Mouse (Mus musculus): Measurements from ENCODE around the gene Rgl3.

Rgl3 gene

DNA sequence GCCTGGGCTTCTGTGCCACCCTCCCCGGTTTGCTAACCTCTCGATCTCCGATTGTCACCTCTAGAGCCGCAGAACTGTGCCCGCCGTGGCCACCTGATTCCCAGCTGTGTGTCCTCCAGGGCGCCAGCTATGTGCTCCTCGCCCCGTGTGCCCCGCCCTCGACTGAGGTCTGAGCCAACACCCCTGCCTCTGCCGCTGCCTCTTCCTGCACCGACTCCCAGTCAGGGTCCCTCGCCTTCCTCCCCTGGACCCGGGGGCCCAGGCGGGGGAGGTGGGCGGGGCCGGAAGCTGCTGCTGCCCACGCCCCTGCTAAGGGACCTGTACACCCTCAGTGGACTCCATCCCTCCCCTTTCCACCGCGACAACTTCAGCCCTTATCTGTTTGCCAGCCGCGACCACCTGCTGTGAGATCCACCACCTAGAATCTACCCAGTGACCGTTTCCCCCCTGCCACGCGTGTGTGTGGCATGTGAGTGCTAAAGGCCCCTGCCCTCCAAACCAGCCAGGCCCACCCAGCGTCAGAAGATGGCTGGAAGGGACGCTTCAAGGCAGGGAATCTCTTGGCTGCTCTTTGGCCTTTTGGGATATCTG, 41.6 kb downstream of the Rgl3 start:
- DNase-seq (ENCODE audit: low spot score), result no peak

DNA sequence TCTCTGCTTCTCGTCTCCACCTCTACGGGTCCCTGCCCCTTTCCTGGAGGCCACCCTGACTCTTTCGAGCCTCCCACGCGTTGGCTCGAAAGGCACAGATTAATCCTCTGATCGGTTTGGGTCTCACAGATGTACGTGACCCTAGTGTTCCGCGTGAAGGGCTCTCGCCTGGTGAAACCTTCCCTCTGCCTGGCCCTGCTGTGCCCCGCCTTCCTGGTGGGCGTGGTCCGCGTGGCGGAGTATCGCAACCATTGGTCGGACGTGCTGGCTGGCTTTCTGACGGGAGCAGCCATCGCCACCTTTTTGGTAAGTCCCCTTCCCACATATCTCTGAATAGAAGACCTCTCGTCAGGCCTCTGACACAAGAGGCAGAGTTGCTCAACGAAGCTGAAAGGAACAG, 45.0 kb downstream of the Rgl3 start:
- DNase-seq (ENCODE audit: low spot score), result no peak

DNA sequence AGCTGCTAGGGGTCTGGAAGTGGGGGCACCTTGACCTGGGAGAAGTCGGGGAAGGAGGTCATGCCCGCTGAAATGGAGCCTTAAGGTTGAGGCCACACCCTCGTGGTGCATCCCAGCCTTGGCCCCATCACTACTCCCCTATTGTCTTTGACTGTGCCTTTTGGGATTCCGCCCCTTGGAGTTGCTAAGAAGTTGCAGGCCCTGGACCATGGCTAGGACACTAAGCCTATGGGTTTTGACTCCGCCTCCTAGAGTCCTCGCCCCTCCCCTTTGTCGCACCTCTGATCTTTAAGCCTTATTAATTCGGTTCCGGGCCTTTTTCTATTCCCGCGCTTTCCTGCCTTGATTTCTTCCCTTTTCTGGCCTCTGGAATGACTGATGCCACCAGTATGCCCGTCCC, 45.6 kb downstream of the Rgl3 start:
- DNase-seq (ENCODE audit: low spot score), result no peak

DNA sequence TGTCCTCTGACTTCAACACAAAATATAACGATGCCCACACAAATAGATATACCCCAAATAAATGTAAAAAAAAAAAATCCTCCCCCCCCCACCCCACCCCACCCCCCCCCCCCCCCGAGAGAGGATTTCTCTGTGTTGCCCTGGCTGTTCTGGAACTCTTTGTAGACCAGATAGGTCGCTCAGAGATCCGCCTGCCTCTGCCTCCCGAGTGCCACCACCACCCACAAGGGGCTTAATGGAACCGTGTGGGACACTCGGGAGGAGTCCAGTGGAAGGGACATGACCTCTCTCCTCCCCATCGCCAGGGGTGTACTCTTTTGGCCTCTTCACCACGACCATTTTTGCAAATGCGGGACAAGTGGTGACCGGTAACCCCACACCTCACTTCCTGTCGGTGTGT, 46.2 kb downstream of the Rgl3 start:
- no peak for DNase-seq (ENCODE audit: low spot score)

DNA sequence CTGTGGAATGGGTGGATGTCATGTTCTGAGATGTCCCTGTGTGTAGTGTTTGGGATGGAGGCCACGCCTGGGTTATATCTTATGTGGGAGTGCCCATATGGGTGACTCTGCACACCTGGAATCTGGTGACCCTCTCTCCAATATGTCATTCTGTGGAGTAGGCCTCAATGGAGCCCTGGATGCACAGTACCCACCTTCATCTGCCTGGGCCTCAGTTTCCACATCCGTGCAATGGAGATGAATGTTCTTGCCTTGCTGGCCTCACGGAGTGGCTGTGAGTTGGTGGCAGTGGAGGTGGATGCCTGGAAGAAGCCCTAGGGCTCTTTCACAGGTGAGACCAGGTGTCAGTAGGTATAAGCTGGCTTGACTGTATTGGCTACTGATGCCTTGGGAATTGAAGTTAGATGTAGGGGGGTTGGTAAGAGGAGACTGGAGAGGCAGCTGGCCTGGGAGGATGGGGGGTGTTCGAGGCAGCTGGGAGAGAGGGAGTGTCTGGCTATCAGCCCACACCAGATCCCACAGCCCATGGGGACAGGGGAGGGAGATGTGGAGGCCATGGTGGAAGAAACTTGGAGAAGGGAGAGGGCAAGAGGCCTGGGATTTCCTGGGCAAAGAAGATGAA, 50.9 kb downstream of the Rgl3 start:
- DNase-seq (ENCODE audit: low spot score), result no peak

DNA sequence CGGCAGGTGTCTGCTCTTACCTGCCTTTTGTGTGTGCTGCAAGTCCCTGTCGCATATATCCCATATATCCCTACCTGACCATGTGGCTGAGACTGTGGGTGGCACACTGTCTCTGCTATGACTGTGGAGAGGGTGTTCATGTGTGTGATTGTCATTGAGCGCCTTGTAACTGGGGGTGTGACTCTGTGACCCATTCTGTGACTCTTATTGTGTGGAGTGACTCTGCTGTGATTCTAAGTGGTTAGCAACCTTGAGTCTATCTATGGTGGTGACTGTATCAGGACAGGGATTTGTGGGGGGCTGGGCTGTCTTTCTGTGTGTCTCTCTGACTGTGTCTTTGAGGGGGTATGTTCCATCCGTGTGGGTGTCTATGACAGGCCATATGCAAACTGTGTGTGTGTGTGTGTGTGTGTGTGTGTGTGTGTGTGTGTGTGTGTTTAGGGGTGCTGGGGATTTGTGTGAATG, 51.5 kb downstream of the Rgl3 start:
- no peak for DNase-seq (ENCODE audit: low spot score)

DNA sequence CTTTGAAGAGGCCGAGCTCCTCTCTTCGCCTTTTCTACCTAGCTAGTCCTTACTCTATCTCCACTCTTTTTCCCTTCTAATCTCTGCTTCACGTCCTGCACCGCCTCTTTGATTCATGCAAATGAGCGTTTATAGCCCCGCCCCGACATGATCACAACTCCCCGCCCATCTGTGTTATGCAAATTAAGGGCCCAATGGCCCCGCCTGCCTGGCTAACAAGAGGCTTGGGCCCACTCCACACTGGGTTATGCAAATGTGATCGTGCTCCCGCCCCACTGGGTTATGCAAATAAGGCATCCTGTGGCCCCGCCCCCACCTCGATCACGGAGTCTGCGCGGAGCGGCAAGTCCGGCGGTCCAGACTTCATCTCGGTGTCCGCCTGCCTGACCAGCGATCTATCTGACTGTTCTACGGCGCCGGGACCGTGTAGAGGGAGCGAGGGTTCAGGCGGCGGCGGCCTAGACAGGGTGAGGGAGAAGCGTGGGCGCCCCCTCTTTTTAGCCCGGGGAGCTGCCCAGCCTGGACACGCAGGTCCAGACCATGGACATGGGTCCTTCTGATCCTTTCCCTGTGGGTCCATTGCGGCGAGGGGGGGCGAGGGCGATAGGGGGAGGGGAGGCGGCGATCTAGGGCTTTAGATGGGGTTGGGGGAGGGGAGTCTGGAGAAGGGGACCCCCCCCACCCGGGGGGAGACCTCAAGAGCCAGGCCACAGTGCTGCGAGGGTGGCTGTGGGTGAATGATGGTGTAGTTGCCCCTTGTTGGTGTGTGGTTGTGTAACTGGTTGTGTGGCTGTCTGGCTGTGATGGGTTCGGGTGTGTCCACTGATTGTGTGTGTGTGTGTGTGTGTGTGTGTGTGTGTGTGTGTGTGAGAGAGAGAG, 52.3 kb downstream of the Rgl3 start, which contains the start of gene Plppr2:
TSS of gene Plppr2 (plus strand) at position 342 of the 879 bp plus-strand sequence.
- DNase-seq (ENCODE audit: low spot score), result peak; percentile 96

DNA sequence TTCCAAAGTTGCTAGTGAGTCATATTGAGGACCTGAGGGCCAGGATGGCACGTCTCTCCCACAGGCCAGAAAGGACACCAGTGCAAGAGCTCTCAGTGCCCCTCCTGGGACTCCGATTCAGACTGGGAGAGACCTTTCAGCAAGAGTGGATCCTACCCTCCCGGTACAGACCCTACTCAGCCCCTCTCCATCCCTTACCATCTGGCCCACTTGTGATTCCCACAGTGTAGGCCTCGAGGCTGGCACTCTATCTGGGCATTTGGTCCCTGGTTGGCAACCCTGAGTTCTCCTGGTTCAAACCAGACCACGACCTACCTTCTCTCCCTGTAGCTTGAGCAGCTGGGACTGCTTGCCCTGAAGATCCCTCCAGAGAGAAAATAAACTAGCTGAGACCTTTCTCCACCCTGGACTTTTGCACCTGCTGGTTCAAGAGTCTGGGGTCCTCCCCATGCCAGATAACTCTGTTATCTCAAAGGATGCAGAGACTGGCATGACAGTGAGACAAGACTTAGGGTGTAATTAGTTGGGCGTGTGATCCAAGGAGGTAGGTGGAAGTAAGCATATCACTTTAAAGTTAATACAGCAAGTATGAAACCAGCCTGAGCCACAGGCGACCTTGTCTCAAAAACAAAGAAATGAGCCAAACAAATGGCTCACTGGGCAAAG, 53.6 kb downstream of the Rgl3 start:
- DNase-seq (ENCODE audit: low spot score), result no peak

DNA sequence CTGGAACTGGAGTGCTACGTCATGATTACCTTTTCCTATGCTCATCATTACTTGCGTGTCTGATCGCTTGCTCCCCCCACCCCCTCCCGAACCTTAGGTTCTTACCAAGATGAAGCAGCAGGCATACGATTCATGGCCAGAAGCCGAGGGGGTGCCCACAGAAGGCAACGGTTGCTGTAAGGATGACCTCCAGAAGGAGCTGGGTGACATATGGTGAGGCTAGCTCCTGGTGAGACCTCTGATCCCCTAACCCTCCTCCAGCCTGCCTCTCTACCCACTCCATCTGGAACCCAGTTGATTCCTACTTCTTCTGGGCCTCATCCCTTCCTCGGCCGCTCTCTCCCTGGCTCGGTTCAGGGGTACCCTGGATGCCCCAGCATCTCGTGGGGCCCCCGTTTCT, 55.2 kb downstream of the Rgl3 start:
- no peak for DNase-seq (ENCODE audit: low spot score)

DNA sequence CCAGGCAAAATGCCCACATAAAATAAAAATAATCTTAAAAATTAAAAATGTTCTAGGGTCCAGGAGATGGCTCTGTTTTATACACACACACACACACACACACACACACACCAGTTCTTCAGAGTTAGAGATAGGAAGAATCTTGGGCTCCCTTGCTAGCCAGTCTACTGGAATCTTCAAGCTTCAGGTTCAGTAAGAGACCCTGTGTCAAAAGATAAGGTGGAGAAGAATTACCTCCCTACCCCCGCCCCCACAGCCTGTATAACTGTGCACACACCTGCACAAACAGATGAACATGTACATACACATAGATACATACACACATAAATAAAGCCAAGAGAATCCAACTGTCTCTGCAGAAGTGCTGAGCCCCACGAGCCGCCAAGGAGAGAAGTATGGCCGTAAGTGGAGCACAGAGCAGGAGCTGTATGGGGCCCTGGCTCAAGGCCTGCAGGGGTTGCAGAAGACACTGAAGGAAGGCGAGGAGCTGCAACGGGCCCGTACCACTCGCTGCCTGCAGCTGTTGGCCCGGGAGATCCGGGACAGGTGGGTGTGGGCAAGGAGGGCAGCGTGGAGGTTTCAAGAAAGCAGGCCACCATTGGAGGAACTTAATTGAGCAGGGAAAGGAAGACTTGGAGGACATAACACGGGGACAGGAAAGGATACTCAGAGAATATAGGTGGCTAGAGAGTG, 56.7 kb downstream of the Rgl3 start:
- no peak for DNase-seq (ENCODE audit: low spot score)

DNA sequence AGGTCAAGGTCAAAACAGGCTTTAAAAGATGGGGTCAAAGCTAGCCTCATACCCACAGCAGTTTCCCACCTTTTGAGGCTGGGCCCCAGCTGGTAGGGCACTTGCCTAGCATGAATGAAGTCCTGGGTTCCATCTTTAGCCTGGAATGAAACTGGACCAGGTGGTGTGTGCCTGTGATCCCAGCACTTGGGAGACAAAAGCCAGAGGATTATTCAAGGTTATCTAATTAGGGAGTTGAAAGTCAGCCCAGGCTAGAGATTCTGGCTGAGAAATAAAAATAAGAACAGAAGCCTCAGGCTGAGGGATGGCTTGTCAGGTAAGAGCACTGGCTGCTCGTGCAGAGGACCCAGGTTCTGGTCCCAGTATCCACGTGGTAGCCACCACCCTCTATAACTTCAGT, 57.2 kb downstream of the Rgl3 start:
- no peak for DNase-seq (ENCODE audit: low spot score)

DNA sequence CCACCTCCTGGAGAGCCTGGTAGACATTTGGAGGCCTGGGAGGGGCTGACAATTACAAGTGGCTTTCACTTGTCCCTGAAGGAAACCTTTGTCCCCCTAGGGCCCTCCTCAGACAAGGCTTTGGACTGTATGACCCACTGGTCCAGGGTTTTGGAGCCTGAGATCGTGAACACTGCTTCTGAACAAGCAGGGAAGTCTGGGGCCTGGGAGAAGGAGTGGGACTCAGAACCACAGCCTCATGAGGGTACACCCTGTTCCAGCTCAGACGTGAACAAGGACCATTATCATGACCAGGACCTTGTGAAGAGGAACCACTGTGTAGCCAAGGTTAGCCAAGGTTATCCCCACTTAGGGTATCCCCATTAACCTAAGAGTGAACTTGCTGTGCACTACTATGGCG, 60.0 kb downstream of the Rgl3 start:
- no peak for DNase-seq (ENCODE audit: low spot score)

DNA sequence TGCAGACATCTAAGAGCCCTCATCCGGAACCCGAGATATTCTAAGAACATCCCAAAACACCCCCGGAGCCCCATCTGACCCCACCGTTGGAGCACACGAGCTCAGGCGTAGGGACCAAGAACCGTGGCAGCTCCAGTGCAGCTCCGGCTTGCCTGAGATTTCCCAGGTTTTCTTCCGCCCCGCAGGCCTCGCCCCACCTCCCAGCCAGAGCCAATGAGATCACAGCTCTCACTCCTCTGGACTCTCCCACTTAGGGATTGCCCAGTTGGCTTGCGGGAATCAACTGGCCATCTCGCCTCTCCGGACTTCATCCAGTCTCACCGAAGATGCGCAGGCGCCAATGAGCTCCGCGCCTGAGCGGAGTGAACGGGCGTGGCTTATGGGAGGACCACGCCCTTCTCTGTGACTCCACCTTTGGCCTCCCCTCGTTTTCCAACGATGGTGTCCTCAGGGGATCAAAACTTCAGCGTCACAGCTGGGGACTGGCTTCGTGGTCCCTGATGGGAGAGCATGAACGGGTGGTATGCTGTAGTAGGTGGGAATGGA, 62.0 kb downstream of the Rgl3 start, which contains the start of the genes Ccdc159 and Tmem205:
TSS of gene Ccdc159 (plus strand) at position 264 of the 546 bp plus-strand sequence.
TSS of gene Tmem205 (minus strand) at position 349 of the 546 bp plus-strand sequence.
- DNase-seq (ENCODE audit: low spot score), result peak; percentile 97

DNA sequence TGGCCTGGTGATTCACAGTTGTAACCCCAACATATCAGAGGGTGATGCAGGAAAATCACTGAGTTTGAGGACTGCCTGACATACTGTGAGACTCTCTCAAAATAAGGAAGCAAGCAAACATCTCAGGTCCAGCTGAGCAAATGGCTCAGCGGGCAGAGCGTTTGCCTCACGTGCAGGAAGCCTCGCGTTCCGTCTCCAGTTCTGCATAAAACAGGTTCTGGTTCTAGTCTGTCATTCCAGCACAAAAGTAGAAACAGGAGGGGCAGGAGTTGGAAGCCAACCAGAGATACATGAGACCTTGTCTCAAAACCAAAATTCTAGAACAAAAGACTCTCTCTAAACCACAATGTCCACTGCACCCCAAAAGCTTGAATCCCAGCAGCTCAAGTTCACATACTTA, 62.5 kb downstream of the Rgl3 start:
- no peak for DNase-seq (ENCODE audit: low spot score)

DNA sequence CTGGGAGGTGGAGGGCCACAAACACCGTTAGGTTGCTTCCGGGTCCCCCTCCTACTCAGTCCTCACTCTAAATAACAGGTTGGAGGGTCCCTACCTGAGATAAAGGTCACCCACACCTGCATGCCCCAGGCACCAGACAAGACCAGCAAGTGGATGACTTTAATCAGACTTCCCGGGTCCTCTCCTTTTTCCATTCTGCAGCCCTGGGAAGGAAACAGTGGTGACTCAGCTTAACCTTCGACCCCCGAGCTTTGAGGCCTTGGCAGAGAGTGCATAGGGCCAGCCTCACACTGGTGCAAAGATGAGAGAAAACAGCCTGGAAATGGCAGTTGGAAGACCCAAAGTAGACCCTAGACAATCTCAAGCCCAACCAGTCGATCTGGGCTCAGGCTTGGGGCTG, 63.1 kb downstream of the Rgl3 start:
- peak; percentile 32 for DNase-seq (ENCODE audit: low spot score)

DNA sequence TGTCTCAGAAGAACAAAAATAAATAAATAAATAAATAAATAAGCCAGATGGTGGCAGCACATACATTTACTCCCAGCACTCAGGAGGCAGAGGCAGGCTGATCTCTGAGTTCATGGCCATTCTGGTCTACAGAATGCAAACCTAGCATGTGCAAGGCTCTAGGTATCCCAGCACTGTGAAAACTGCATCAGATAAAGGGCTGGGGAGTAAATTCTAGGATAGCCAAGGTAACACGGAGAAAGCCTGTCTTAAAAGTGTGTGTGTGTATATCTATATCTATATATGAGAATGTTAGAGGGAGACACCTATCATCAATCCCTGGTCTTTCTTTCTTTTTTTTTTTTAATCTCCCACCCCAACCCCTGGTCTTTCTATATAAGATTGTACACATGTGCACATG, 63.7 kb downstream of the Rgl3 start:
- no peak for DNase-seq (ENCODE audit: low spot score)

DNA sequence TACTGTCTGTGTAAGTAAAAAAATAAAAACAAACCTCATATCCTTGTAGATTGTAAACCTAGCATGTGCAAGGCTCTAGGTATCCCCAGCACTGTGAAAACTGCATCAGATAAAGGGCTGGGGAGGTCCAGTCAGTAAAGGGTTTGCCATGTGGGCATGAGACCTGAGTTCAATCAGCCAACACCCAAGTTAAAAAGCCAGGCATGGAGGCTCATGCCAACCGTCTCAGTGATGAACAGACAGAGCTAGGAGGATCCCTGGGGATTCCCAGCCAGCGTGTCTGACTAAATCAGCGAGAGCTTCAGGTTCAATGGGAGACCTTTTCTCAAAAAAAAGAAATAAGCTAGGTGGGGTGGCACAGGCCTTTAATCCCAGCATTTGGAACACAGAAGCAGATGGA, 64.2 kb downstream of the Rgl3 start:
- no peak for DNase-seq (ENCODE audit: low spot score)

DNA sequence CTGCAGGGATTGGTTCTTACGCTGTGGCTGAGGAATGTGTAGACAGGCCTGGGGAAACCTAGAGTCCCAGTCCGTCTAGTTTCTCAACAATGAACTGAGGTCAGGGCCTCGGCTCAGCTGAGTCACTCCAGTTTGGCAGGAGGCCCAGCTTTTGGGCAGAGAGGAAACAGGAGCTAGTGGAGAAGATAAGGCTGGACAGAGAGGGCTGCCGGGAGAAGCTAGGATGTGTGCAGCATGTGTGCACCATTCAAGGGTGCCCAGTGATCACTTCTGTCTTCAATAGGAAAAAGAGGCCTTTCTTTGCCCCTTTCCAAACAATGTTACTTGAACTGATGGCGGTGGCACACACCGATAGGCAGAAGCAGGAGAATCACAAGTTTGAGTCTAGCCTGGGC, 65.2 kb downstream of the Rgl3 start:
- DNase-seq (ENCODE audit: low spot score), result peak; percentile 97

DNA sequence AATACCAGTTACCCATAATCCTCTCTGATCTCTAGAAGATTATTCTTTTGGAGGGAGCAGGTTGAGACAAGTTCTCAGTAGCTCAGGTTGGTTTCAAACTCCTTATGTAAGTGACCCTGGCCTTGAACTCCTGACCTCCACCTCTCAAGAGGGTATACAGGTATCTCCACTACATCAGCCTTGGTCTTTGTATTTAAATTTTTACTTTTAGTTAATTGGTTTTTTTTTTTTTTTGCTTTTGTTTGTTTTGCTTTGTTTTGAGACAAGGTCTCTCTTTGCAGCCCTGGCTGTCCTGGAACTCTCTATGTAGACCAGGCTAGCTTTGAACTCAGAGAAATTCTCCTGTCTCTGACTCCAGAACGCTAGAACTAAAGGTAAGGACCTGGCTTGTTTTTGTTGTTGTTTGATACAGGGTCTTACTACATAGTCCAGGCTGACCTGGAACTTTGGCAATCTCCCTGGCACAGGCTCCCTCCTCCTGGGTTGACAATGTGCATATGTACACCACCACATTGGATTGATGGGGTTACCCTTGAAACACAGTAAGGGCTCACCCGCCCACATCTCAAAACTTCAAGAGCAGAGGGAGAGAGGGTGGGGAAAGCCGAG, 65.7 kb downstream of the Rgl3 start:
- no peak for DNase-seq (ENCODE audit: low spot score)

DNA sequence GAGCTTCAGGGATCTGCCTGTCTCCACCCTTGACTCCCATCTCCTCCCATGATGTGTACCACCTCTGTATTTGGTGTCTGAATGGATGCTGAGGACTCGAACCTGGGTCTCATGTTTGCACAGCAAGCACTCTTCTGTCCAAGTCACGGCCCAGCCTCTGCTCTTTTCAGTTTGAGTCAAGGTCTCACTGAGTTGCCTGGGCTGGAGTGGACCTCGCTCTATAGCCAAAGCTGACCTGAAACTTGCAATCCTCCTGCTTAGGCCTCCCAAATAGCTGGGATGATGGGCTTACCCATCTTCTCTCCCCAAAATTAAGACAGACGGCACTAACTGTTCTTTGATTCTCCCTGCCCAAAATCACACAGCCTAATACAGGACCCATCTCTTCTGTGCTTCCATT, 66.2 kb downstream of the Rgl3 start:
- DNase-seq (ENCODE audit: low spot score), result no peak
